Mouse (Mus musculus): ENCODE data around the gene Hal. TPM values are rescaled to one million over a fixed set of nuclear protein-coding genes. Genes with fewer than 3 reads are reported as not detected.
A peak's percentile ranks its signal among the peaks of the same experiment; 100 is the strongest.

Gene Hal
- polyA plus RNA-seq, 1 experiment from 2014 or later: not detected

GRCm38 (mm10) chr10:93501346-93501745, 12.8 kb downstream of the Hal start:
- WGBS: 58% methylated on average over 10 of the region's 10 CpGs
- no peaks in the 10 kb centered on the region for H3K9me3 ChIP-seq (ENCODE audit: control insufficient read depth, low read length)
- H3K27me3 ChIP-seq (ENCODE audit: control insufficient read depth, insufficient read depth, low read length): no peaks in the 10 kb centered on the region
- H3K27ac ChIP-seq (replicated peaks; ENCODE audit: low read depth, low read length): no peak overlapping the region
- ATAC-seq (ENCODE audit: low FRiP score, low TSS enrichment) (no peak), DNase-seq (no peak)
- no peak overlapping the region for H3K4me3 ChIP-seq (replicated peaks; ENCODE audit: low read depth, low read length)
- H3K9ac ChIP-seq (replicated peaks; ENCODE audit: low read length): no peak overlapping the region
- H3K4me2 ChIP-seq (ENCODE audit: low read length): no peak overlapping the region
- H3K4me1 ChIP-seq (ENCODE audit: control insufficient read depth, insufficient read depth, low read length): no peaks in the 10 kb centered on the region
- H3K36me3 ChIP-seq (ENCODE audit: control insufficient read depth, insufficient read depth, low read length): no peaks in the 10 kb centered on the region

GRCm38 (mm10) chr10:93508383-93508970, 19.9 kb downstream of the Hal start:
- no peaks in the 10 kb centered on the region for H3K9me3 ChIP-seq (ENCODE audit: control insufficient read depth, low read length)
- no peaks in the 10 kb centered on the region for H3K27me3 ChIP-seq (ENCODE audit: control insufficient read depth, insufficient read depth, low read length)
- 0 out of 2 replicates have a peak, but pooled peaks cover 2% of the 10 kb centered on the region for H3K4me1 ChIP-seq (ENCODE audit: control insufficient read depth, insufficient read depth, low read length)
- no peak overlapping the region for H3K4me2 ChIP-seq (ENCODE audit: low read length)
- H3K4me3 ChIP-seq (replicated peaks; ENCODE audit: low read depth, low read length): no peak overlapping the region
- no peaks in the 10 kb centered on the region for H3K36me3 ChIP-seq (ENCODE audit: control insufficient read depth, insufficient read depth, low read length)
- ATAC-seq (ENCODE audit: low FRiP score, low TSS enrichment) (no peak), DNase-seq (peak; percentile 63)
- H3K9ac ChIP-seq (replicated peaks; ENCODE audit: low read length): no peak overlapping the region
- H3K27ac ChIP-seq (replicated peaks; ENCODE audit: low read depth, low read length): no peak overlapping the region
- WGBS: 67% methylated on average over 7 of the region's 7 CpGs

GRCm38 (mm10) chr10:93509532-93510153, 21.1 kb downstream of the Hal start:
- no peaks in the 10 kb centered on the region for H3K27me3 ChIP-seq (ENCODE audit: control insufficient read depth, insufficient read depth, low read length)
- H3K27ac ChIP-seq (replicated peaks; ENCODE audit: low read depth, low read length): no peak overlapping the region
- H3K36me3 ChIP-seq (ENCODE audit: control insufficient read depth, insufficient read depth, low read length): no peaks in the 10 kb centered on the region
- WGBS: 90% methylated on average over 15 of the region's 15 CpGs
- H3K4me1 ChIP-seq (ENCODE audit: control insufficient read depth, insufficient read depth, low read length): 0 out of 2 replicates have a peak, but pooled peaks cover 2% of the 10 kb centered on the region
- H3K4me2 ChIP-seq (ENCODE audit: low read length): no peak overlapping the region
- ATAC-seq (ENCODE audit: low FRiP score, low TSS enrichment) (no peak), DNase-seq (no peak)
- no peak overlapping the region for H3K4me3 ChIP-seq (replicated peaks; ENCODE audit: low read depth, low read length)
- no peaks in the 10 kb centered on the region for H3K9me3 ChIP-seq (ENCODE audit: control insufficient read depth, low read length)
- H3K9ac ChIP-seq (replicated peaks; ENCODE audit: low read length): no peak overlapping the region

- no peak for ATAC-seq (ENCODE audit: low FRiP score, low TSS enrichment)
- no peak overlapping the region for H3K9ac ChIP-seq (replicated peaks; ENCODE audit: low read length)
- 43% methylated on average over 1 of the region's 1 CpGs for WGBS
- DNase-seq: peak; percentile 28
- H3K9me3 ChIP-seq (ENCODE audit: control insufficient read depth, low read length): no peaks in the 10 kb centered on the region
- no peak overlapping the region for H3K4me2 ChIP-seq (ENCODE audit: low read length)
- no peaks in the 10 kb centered on the region for H3K4me1 ChIP-seq (ENCODE audit: control insufficient read depth, insufficient read depth, low read length)
- no peak overlapping the region for H3K27ac ChIP-seq (replicated peaks; ENCODE audit: low read depth, low read length)
- no peaks in the 10 kb centered on the region for H3K27me3 ChIP-seq (ENCODE audit: control insufficient read depth, insufficient read depth, low read length)
- no peaks in the 10 kb centered on the region for H3K36me3 ChIP-seq (ENCODE audit: control insufficient read depth, insufficient read depth, low read length)
- no peak overlapping the region for H3K4me3 ChIP-seq (replicated peaks; ENCODE audit: low read depth, low read length)
Measured at GRCm38 (mm10) chr10:93515419-93515818, 26.9 kb downstream of the Hal start.

GRCm38 (mm10) chr10:93515927-93516326, 27.4 kb downstream of the Hal start:
- Histone ChIP-seq H3K9ac (replicated peaks; ENCODE audit: low read length) (no peak overlapping the region), H3K4me2 (ENCODE audit: low read length) (no peak overlapping the region), H3K27ac (replicated peaks; ENCODE audit: low read depth, low read length) (no peak overlapping the region), H3K9me3 (ENCODE audit: control insufficient read depth, low read length) (no peaks in the 10 kb centered on the region), H3K36me3 (ENCODE audit: control insufficient read depth, insufficient read depth, low read length) (no peaks in the 10 kb centered on the region), H3K27me3 (ENCODE audit: control insufficient read depth, insufficient read depth, low read length) (no peaks in the 10 kb centered on the region), H3K4me1 (ENCODE audit: control insufficient read depth, insufficient read depth, low read length) (no peaks in the 10 kb centered on the region), H3K4me3 (replicated peaks; ENCODE audit: low read depth, low read length) (no peak overlapping the region)
- ATAC-seq (ENCODE audit: low FRiP score, low TSS enrichment): no peak
- DNase-seq: no peak
- 90% methylated on average over 12 of the region's 12 CpGs for WGBS

- Histone ChIP-seq H3K9me3 (ENCODE audit: control insufficient read depth, low read length) (no peaks in the 10 kb centered on the region), H3K27me3 (ENCODE audit: control insufficient read depth, insufficient read depth, low read length) (no peaks in the 10 kb centered on the region), H3K9ac (replicated peaks; ENCODE audit: low read length) (no peak overlapping the region), H3K4me2 (ENCODE audit: low read length) (no peak overlapping the region), H3K4me1 (ENCODE audit: control insufficient read depth, insufficient read depth, low read length) (no peaks in the 10 kb centered on the region), H3K4me3 (replicated peaks; ENCODE audit: low read depth, low read length) (no peak overlapping the region), H3K36me3 (ENCODE audit: control insufficient read depth, insufficient read depth, low read length) (no peaks in the 10 kb centered on the region), H3K27ac (replicated peaks; ENCODE audit: low read depth, low read length) (no peak overlapping the region)
- 79% methylated on average over 4 of the region's 4 CpGs for WGBS
- DNase-seq (no peak), ATAC-seq (ENCODE audit: low FRiP score, low TSS enrichment) (no peak)
Measured at GRCm38 (mm10) chr10:93517754-93518153, 29.2 kb downstream of the Hal start.

- no peak for DNase-seq
- Histone ChIP-seq H3K4me3 (replicated peaks; ENCODE audit: low read depth, low read length) (no peak overlapping the region), H3K36me3 (ENCODE audit: control insufficient read depth, insufficient read depth, low read length) (no peaks in the 10 kb centered on the region), H3K9ac (replicated peaks; ENCODE audit: low read length) (no peak overlapping the region), H3K4me1 (ENCODE audit: control insufficient read depth, insufficient read depth, low read length) (no peaks in the 10 kb centered on the region), H3K4me2 (ENCODE audit: low read length) (no peak overlapping the region), H3K9me3 (ENCODE audit: control insufficient read depth, low read length) (no peaks in the 10 kb centered on the region), H3K27ac (replicated peaks; ENCODE audit: low read depth, low read length) (no peak overlapping the region), H3K27me3 (ENCODE audit: control insufficient read depth, insufficient read depth, low read length) (no peaks in the 10 kb centered on the region)
- 90% methylated on average over 4 of the region's 4 CpGs for WGBS
- no peak for ATAC-seq (ENCODE audit: low FRiP score, low TSS enrichment)
Measured at GRCm38 (mm10) chr10:93518186-93518585, 29.6 kb downstream of the Hal start.

GRCm38 (mm10) chr10:93518620-93519019, 30.1 kb downstream of the Hal start:
- DNase-seq (no peak), ATAC-seq (ENCODE audit: low FRiP score, low TSS enrichment) (no peak)
- WGBS: 93% methylated on average over 2 of the region's 2 CpGs
- Histone ChIP-seq H3K36me3 (ENCODE audit: control insufficient read depth, insufficient read depth, low read length) (no peaks in the 10 kb centered on the region), H3K27ac (replicated peaks; ENCODE audit: low read depth, low read length) (no peak overlapping the region), H3K9ac (replicated peaks; ENCODE audit: low read length) (no peak overlapping the region), H3K27me3 (ENCODE audit: control insufficient read depth, insufficient read depth, low read length) (no peaks in the 10 kb centered on the region), H3K4me3 (replicated peaks; ENCODE audit: low read depth, low read length) (no peak overlapping the region), H3K4me1 (ENCODE audit: control insufficient read depth, insufficient read depth, low read length) (no peaks in the 10 kb centered on the region), H3K4me2 (ENCODE audit: low read length) (no peak overlapping the region), H3K9me3 (ENCODE audit: control insufficient read depth, low read length) (no peaks in the 10 kb centered on the region)

GRCm38 (mm10) chr10:93519159-93519558, 30.6 kb downstream of the Hal start:
- no peaks in the 10 kb centered on the region for H3K4me1 ChIP-seq (ENCODE audit: control insufficient read depth, insufficient read depth, low read length)
- DNase-seq (no peak), ATAC-seq (ENCODE audit: low FRiP score, low TSS enrichment) (no peak)
- no peaks in the 10 kb centered on the region for H3K27me3 ChIP-seq (ENCODE audit: control insufficient read depth, insufficient read depth, low read length)
- H3K27ac ChIP-seq (replicated peaks; ENCODE audit: low read depth, low read length): no peak overlapping the region
- 94% methylated on average over 8 of the region's 8 CpGs for WGBS
- no peaks in the 10 kb centered on the region for H3K36me3 ChIP-seq (ENCODE audit: control insufficient read depth, insufficient read depth, low read length)
- H3K9ac ChIP-seq (replicated peaks; ENCODE audit: low read length): no peak overlapping the region
- H3K4me2 ChIP-seq (ENCODE audit: low read length): no peak overlapping the region
- no peaks in the 10 kb centered on the region for H3K9me3 ChIP-seq (ENCODE audit: control insufficient read depth, low read length)
- H3K4me3 ChIP-seq (replicated peaks; ENCODE audit: low read depth, low read length): no peak overlapping the region

Data from midbrain, embryonic 14.5 days (tissue).